Mouse (Mus musculus) embryo, embryonic 11 days (tissue): ENCODE data around the gene Nxn.

ENCODE experiments used
- DNase-seq: peaks from one replicate; pipeline ENCODE4 v3.0.0-alpha.2; 2015

Nxn gene

GRCm38 (mm10) chr11:76361422-76361821 lies 37.5 kb downstream of the Nxn start:
- DNase-seq = no peak

- no peak for DNase-seq
These were observed 38.7 kb downstream of the Nxn start for GRCm38 (mm10) chr11:76360255-76360654.

GRCm38 (mm10) chr11:76358628-76359320 lies 40.2 kb downstream of the Nxn start:
- DNase-seq = no peak

- no peak for DNase-seq
These were observed 41.5 kb downstream of the Nxn start for GRCm38 (mm10) chr11:76357464-76357863.

- no peak for DNase-seq
These were observed 42.8 kb downstream of the Nxn start for GRCm38 (mm10) chr11:76356091-76356490.

GRCm38 (mm10) chr11:76355425-76355824 lies 43.5 kb downstream of the Nxn start:
- DNase-seq = no peak

- DNase-seq = no peak
These were observed 45.9 kb downstream of the Nxn start for GRCm38 (mm10) chr11:76352861-76353558.

GRCm38 (mm10) chr11:76351624-76352011 lies 47.3 kb downstream of the Nxn start:
- no peak for DNase-seq

GRCm38 (mm10) chr11:76350931-76351623 lies 47.9 kb downstream of the Nxn start:
- DNase-seq = peak; percentile 58

GRCm38 (mm10) chr11:76349833-76350232 lies 49.1 kb downstream of the Nxn start:
- DNase-seq = peak; percentile 47

GRCm38 (mm10) chr11:76347589-76347988 lies 51.4 kb downstream of the Nxn start:
- DNase-seq = no peak

GRCm38 (mm10) chr11:76343031-76343430 lies 55.9 kb downstream of the Nxn start:
- peak; percentile 67 for DNase-seq

GRCm38 (mm10) chr11:76341884-76342645 lies 56.9 kb downstream of the Nxn start:
- no peak for DNase-seq

- no peak for DNase-seq
These were observed 57.8 kb downstream of the Nxn start for GRCm38 (mm10) chr11:76341163-76341562.

- no peak for DNase-seq
These were observed 59.1 kb downstream of the Nxn start for GRCm38 (mm10) chr11:76339830-76340229.

- DNase-seq = no peak
These were observed 59.8 kb downstream of the Nxn start for GRCm38 (mm10) chr11:76339141-76339540.

GRCm38 (mm10) chr11:76338656-76339055 lies 60.3 kb downstream of the Nxn start:
- no peak for DNase-seq

GRCm38 (mm10) chr11:76337764-76338163 lies 61.2 kb downstream of the Nxn start:
- no peak for DNase-seq

GRCm38 (mm10) chr11:76337236-76337635 lies 61.7 kb downstream of the Nxn start:
- no peak for DNase-seq

- DNase-seq = no peak
These were observed 62.7 kb downstream of the Nxn start for GRCm38 (mm10) chr11:76336224-76336623.

- DNase-seq = no peak
These were observed 64.0 kb downstream of the Nxn start for GRCm38 (mm10) chr11:76334966-76335365.

GRCm38 (mm10) chr11:76332240-76332639 lies 66.7 kb downstream of the Nxn start:
- no peak for DNase-seq
